Mouse (Mus musculus): ENCODE data around the gene Pphln1. TPM values are rescaled to one million over a fixed set of nuclear protein-coding genes. Genes with fewer than 3 reads are reported as not detected.

Pphln1 gene
- polyA plus RNA-seq, 1 experiment from 2014 or later, result 102 TPM

- no peaks in the 10 kb centered on the region for H3K27me3 ChIP-seq (ENCODE audit: poor library complexity, severe bottlenecking)
- DNase-seq (ENCODE audit: extremely low spot score, low spot score), result no peak
- H3K4me1 ChIP-seq, result peaks cover 22% of the 10 kb centered on the region
- H3K9me3 ChIP-seq, result no peaks in the 10 kb centered on the region
- 84% methylated on average over 21 of the region's 21 CpGs for WGBS
- no peaks in the 10 kb centered on the region for H3K36me3 ChIP-seq (replicated peaks)
- no peak overlapping the region for H3K27ac ChIP-seq
- no peak overlapping the region for H3K4me3 ChIP-seq
Measured at GRCm38 (mm10) chr15:93538551-93539205, 140.5 kb downstream of the Pphln1 start.

GRCm38 (mm10) chr15:93539415-93539814, 141.3 kb downstream of the Pphln1 start:
- H3K36me3 ChIP-seq (replicated peaks), result no peaks in the 10 kb centered on the region
- peaks cover 22% of the 10 kb centered on the region for H3K4me1 ChIP-seq
- no peak overlapping the region for H3K4me3 ChIP-seq
- 62% methylated on average over 3 of the region's 3 CpGs for WGBS
- no peak for DNase-seq (ENCODE audit: extremely low spot score, low spot score)
- H3K9me3 ChIP-seq, result no peaks in the 10 kb centered on the region
- H3K27me3 ChIP-seq (ENCODE audit: poor library complexity, severe bottlenecking), result no peaks in the 10 kb centered on the region
- no peak overlapping the region for H3K27ac ChIP-seq

Other genes with a start within 250 kb of the Pphln1 start
- gene Gxylt1, start 123.2 kb upstream of the Pphln1 start, polyA plus RNA-seq (2016; fragmentation: Nextera tagmentation; extraction: Ambion mirVana), result 16.0 and 17.1 TPM in 2 replicates
- gene Yaf2, start 61.4 kb upstream of the Pphln1 start, polyA plus RNA-seq (2016; fragmentation: Nextera tagmentation; extraction: Ambion mirVana), result 91.2 and 109 TPM in 2 replicates
- 146 and 151 TPM in 2 replicates for gene Zcrb1, start within 50 bp of the Pphln1 start, polyA plus RNA-seq (2016; fragmentation: Nextera tagmentation; extraction: Ambion mirVana)
- gene Prickle1, start 197.5 kb downstream of the Pphln1 start, polyA plus RNA-seq (2016; fragmentation: Nextera tagmentation; extraction: Ambion mirVana), result 9.2 and 9.7 TPM in 2 replicates